Mouse (Mus musculus): Measurements from ENCODE around the gene Nxpe4. TPM values are rescaled to one million over a fixed set of nuclear protein-coding genes. Genes with fewer than 3 reads are reported as not detected.

The Nxpe4 gene
- total RNA-seq, 2 experiments from 2014 or later = 7.2 to 8.4 TPM

- intact Hi-C loops (cut with DNase I) = no loop called here
- DNase-seq = no peak
These were observed 77.6 kb downstream of the Nxpe4 start for GRCm38 (mm10) chr9:48239461-48239860.

- intact Hi-C loops (cut with DNase I) = no loop called here
- DNase-seq = no peak
These were observed 78.6 kb downstream of the Nxpe4 start for GRCm38 (mm10) chr9:48240431-48240830.

GRCm38 (mm10) chr9:48241791-48242190 lies 80.0 kb downstream of the Nxpe4 start:
- DNase-seq = no peak
- intact Hi-C loops (cut with DNase I) = no loop called here

GRCm38 (mm10) chr9:48242756-48243155 lies 80.9 kb downstream of the Nxpe4 start:
- no peak for DNase-seq
- intact Hi-C loops (cut with DNase I) = no loop called here

- DNase-seq = no peak
- intact Hi-C loops (cut with DNase I) = no loop called here
These were observed 82.4 kb downstream of the Nxpe4 start for GRCm38 (mm10) chr9:48244175-48244574.

- DNase-seq = no peak
- intact Hi-C loops (cut with DNase I) = no loop called here
These were observed 83.7 kb downstream of the Nxpe4 start for GRCm38 (mm10) chr9:48245525-48245924.

GRCm38 (mm10) chr9:48247276-48247675 lies 85.5 kb downstream of the Nxpe4 start:
- no peak for DNase-seq
- intact Hi-C loops (cut with DNase I) = no loop called here

GRCm38 (mm10) chr9:48252236-48252635 lies 90.4 kb downstream of the Nxpe4 start:
- no peak for DNase-seq
- intact Hi-C loops (cut with DNase I) = no loop called here

- intact Hi-C loops (cut with DNase I) = loop anchor here (5.0 kb wide), 1 partner anchor 1520 kb away; no protein-coding TSS in a partner anchor
- DNase-seq = no peak
These were observed 95.2 kb downstream of the Nxpe4 start for GRCm38 (mm10) chr9:48257001-48257400.

- peak; percentile 15 to 41 for DNase-seq
- intact Hi-C loops (cut with DNase I) = loop anchor here (2.0 to 5.0 kb wide), 2 partner anchors 81 to 1521 kb away; no protein-coding TSS in a partner anchor
These were observed 96.1 kb downstream of the Nxpe4 start for GRCm38 (mm10) chr9:48257741-48258423.

- DNase-seq = no peak
- intact Hi-C loops (cut with DNase I) = loop anchor here (5.0 to 10.0 kb wide), 2 partner anchors 193 to 350 kb away; no protein-coding TSS in a partner anchor
These were observed 102.8 kb downstream of the Nxpe4 start for GRCm38 (mm10) chr9:48264616-48265015.

GRCm38 (mm10) chr9:48265491-48265890 lies 103.7 kb downstream of the Nxpe4 start:
- no peak for DNase-seq
- intact Hi-C loops (cut with DNase I) = loop anchor here (5.0 to 10.0 kb wide), 2 partner anchors 192 to 349 kb away; no protein-coding TSS in a partner anchor

- intact Hi-C loops (cut with DNase I) = loop anchor here (1.0 to 10.0 kb wide), 5 partner anchors 88 to 348 kb away; no protein-coding TSS in a partner anchor
- DNase-seq = peak; percentile 81 to 84
These were observed 104.6 kb downstream of the Nxpe4 start for GRCm38 (mm10) chr9:48266286-48267027.

GRCm38 (mm10) chr9:48267028-48267441 lies 105.2 kb downstream of the Nxpe4 start:
- peak; percentile 58 to 59 for DNase-seq
- intact Hi-C loops (cut with DNase I) = loop anchor here (2.0 to 10.0 kb wide), 3 partner anchors 190 to 348 kb away; no protein-coding TSS in a partner anchor

GRCm38 (mm10) chr9:48267960-48268359 lies 106.1 kb downstream of the Nxpe4 start:
- intact Hi-C loops (cut with DNase I) = loop anchor here (2.0 to 10.0 kb wide), 4 partner anchors 33 to 347 kb away; no protein-coding TSS in a partner anchor
- DNase-seq = no peak

GRCm38 (mm10) chr9:48276831-48277230 lies 115.0 kb downstream of the Nxpe4 start:
- intact Hi-C loops (cut with DNase I) = no loop called here
- DNase-seq = no peak

- DNase-seq = no peak
- intact Hi-C loops (cut with DNase I) = no loop called here
These were observed 122.4 kb downstream of the Nxpe4 start for GRCm38 (mm10) chr9:48284221-48284620.

- no peak for DNase-seq
- intact Hi-C loops (cut with DNase I) = no loop called here
These were observed 128.5 kb downstream of the Nxpe4 start for GRCm38 (mm10) chr9:48290281-48290680.

- no peak for DNase-seq
- intact Hi-C loops (cut with DNase I) = no loop called here
These were observed 132.9 kb downstream of the Nxpe4 start for GRCm38 (mm10) chr9:48294754-48295153.

GRCm38 (mm10) chr9:48298983-48299382 lies 137.2 kb downstream of the Nxpe4 start:
- intact Hi-C loops (cut with DNase I) = no loop called here
- no peak for DNase-seq

GRCm38 (mm10) chr9:48303564-48303963 lies 141.7 kb downstream of the Nxpe4 start:
- DNase-seq = peak; percentile 32 to 34
- intact Hi-C loops (cut with DNase I) = loop anchor here (1.0 to 2.0 kb wide), 2 partner anchors 23 to 51 kb away; no protein-coding TSS in a partner anchor
